Mouse (Mus musculus) ES-E14 (cell line): ENCODE results near the gene Mthfd1l. TPM values are rescaled to one million over a fixed set of nuclear protein-coding genes. Genes with fewer than 3 reads are reported as not detected.

ENCODE experiments used
- DNase-seq: peaks from one replicate; pipeline ENCODE4 v3.0.0-alpha.2; 2013; ENCODE audit warnings: low read depth, low spot score
- H3K27ac ChIP-seq: 2 replicates; pipeline ENCODE4 v1.5.1; 2012; ENCODE audit warnings: low read depth, mild to moderate bottlenecking, low read length, moderate library complexity, mixed read lengths; ENCODE audit not compliant: poor library complexity, insufficient read depth, severe bottlenecking
- H3K36me3 ChIP-seq: 2 replicates; pipeline ENCODE4 v1.6.1; 2012; ENCODE audit warnings: mild to moderate bottlenecking, low read length, moderate library complexity, mixed read lengths; ENCODE audit not compliant: control insufficient read depth, poor library complexity, insufficient read depth, severe bottlenecking
- H3K4me1 ChIP-seq, 2 experiments: fragments of 150-350 bp in 1 of 2; sonication (generic) in 1 of 2; 2 replicates each; pipeline ENCODE4 v1.6.1; 2012; ENCODE audit warnings: low read length in 2 of 2, mild to moderate bottlenecking in 1 of 2, mixed read lengths in 1 of 2; ENCODE audit not compliant: control insufficient read depth in 2 of 2, insufficient read depth in 2 of 2, poor library complexity in 1 of 2
- H3K4me3 ChIP-seq, 2 experiments: fragments of 150-350 bp in 1 of 2; sonication (generic) in 1 of 2; 2 replicates each; pipeline ENCODE4 v1.5.1; 2012; ENCODE audit warnings: low read length in 2 of 2, low read depth in 1 of 2, mild to moderate bottlenecking in 1 of 2, mixed read lengths in 1 of 2; ENCODE audit not compliant: insufficient read depth in 1 of 2, poor library complexity in 1 of 2, severe bottlenecking in 1 of 2
- H3K9ac ChIP-seq: 2 replicates; pipeline ENCODE4 v1.6.1; 2012; ENCODE audit warnings: low read depth, mild to moderate bottlenecking, low read length, mixed read lengths; ENCODE audit not compliant: poor library complexity, insufficient read depth, severe bottlenecking
- H3K9me3 ChIP-seq: fragments of 150-350 bp; sonication (generic); 2 replicates; pipeline ENCODE4 v1.6.1; 2012; ENCODE audit warnings: low read depth, mild to moderate bottlenecking, low read length; ENCODE audit not compliant: control insufficient read depth, insufficient read depth
- CHD2 ChIP-seq: IDR thresholded peaks from 2 replicates; pipeline ENCODE4 v1.6.1; 2014; ENCODE audit warnings: mild to moderate bottlenecking, low read depth, low read length, inconsistent platforms
- HCFC1 ChIP-seq: IDR thresholded peaks from 2 replicates; pipeline ENCODE4 v1.6.1; 2012; ENCODE audit warnings: low read length, inconsistent platforms, borderline replicate concordance; ENCODE audit not compliant: insufficient read depth
- MAFK ChIP-seq: IDR thresholded peaks from 2 replicates; pipeline ENCODE4 v1.6.1; 2014; ENCODE audit warnings: mild to moderate bottlenecking, low read depth, low read length, inconsistent platforms; ENCODE audit not compliant: insufficient read depth
- ZC3H11A ChIP-seq: IDR thresholded peaks from 2 replicates; pipeline ENCODE4 v1.6.1; 2012; ENCODE audit warnings: low read depth, mild to moderate bottlenecking, inconsistent platforms, low read length, borderline replicate concordance
- ZNF384 ChIP-seq: IDR thresholded peaks from 2 replicates; pipeline ENCODE4 v1.6.1; 2012; ENCODE audit warnings: low read depth, low read length, inconsistent platforms
- in situ Hi-C, 2 experiments: fragments of 600-800 bp; cut with MboI; formaldehyde crosslinking; loops; one replicate each; pipeline ENCODE4 v1.15.1; 2025; ENCODE audit warnings: low sequenced_read_pairs in 2 of 2, inconsistent platforms in 1 of 2; ENCODE audit not compliant: unreplicated experiment in 2 of 2
- total RNA-seq: library from RNA; depleted of rRNA; stranded (reverse); fragments of 300-350 nt; gene quantifications from 2 replicates; pipeline ENCODE4 v1.2.3, GENCODE M21; 2012

Mthfd1l gene
- total RNA-seq, 1 experiment = 48.5 TPM

- in situ Hi-C loops = no loop called here
- no peaks in the 10 kb centered on the region for H3K9me3 ChIP-seq
- TF ChIP-seq HCFC1 (no peak), MAFK (peak; percentile 77)
- no peak for DNase-seq
- no peak overlapping the region for H3K4me3 ChIP-seq
- peaks cover 16% of the 10 kb centered on the region for H3K36me3 ChIP-seq
- H3K4me1 ChIP-seq = peaks cover 0 to 8% of the 10 kb centered on the region in 2 experiments; a peak in 2 of 4 replicates
- H3K9ac ChIP-seq = no peak overlapping the region; the same call in 1 of the 2 replicates
- H3K27ac ChIP-seq = 0 out of 2 replicates have a peak overlapping the region, but pooled peaks have one; percentile 24
Measured at GRCm38 (mm10) chr10:4053278-4054061, 80.6 kb downstream of the Mthfd1l start.

GRCm38 (mm10) chr10:4054589-4054988, 81.7 kb downstream of the Mthfd1l start:
- Histone ChIP-seq H3K27ac (no peak overlapping the region), H3K4me3 (no peak overlapping the region), H3K36me3 (peaks cover 16% of the 10 kb centered on the region), H3K9me3 (no peaks in the 10 kb centered on the region), H3K4me1 (peaks cover 0 to 8% of the 10 kb centered on the region in 2 experiments; a peak in 2 of 4 replicates), H3K9ac (no peak overlapping the region)
- no peak for DNase-seq
- no peak for TF ChIP-seq MAFK
- no peak for TF ChIP-seq HCFC1
- no peak for TF ChIP-seq ZNF384
- TF ChIP-seq CHD2 = no peak
- no peak for TF ChIP-seq ZC3H11A
- in situ Hi-C loops = no loop called here

GRCm38 (mm10) chr10:4057397-4057796, 84.5 kb downstream of the Mthfd1l start:
- Histone ChIP-seq H3K36me3 (peaks cover 6% of the 10 kb centered on the region; the same call in 1 of the 2 replicates), H3K9ac (no peak overlapping the region), H3K9me3 (no peaks in the 10 kb centered on the region), H3K27ac (no peak overlapping the region), H3K4me3 (no peak overlapping the region), H3K4me1 (peaks cover 12 to 14% of the 10 kb centered on the region in 2 experiments; a peak in 3 of 4 replicates)
- TF ChIP-seq HCFC1 = no peak
- DNase-seq = no peak
- in situ Hi-C loops = no loop called here

GRCm38 (mm10) chr10:4057832-4058231, 84.9 kb downstream of the Mthfd1l start:
- DNase-seq = no peak
- TF ChIP-seq MAFK (no peak), ZC3H11A (no peak)
- in situ Hi-C loops = no loop called here
- Histone ChIP-seq H3K36me3 (peaks cover 6% of the 10 kb centered on the region; the same call in 1 of the 2 replicates), H3K4me3 (no peak overlapping the region), H3K27ac (no peak overlapping the region), H3K4me1 (peaks cover 12 to 14% of the 10 kb centered on the region in 2 experiments; a peak in 3 of 4 replicates), H3K9me3 (no peaks in the 10 kb centered on the region), H3K9ac (no peak overlapping the region)
